Mouse (Mus musculus): ENCODE measurements around the gene Zfp511. TPM values are rescaled to one million over a fixed set of nuclear protein-coding genes. Genes with fewer than 3 reads are reported as not detected.

The Zfp511 gene
- total RNA-seq, 4 experiments from 2014 or later, result 19.6 to 28.2 (median 23.3) TPM

Small RNA genes within 50 kb of the gene (microRNA-seq; reads per million reads assigned to microRNA genes)
- gene Mir7062, result 2.0 to 3.4 reads per million in 2 experiments

Other genes starting within 250 kb of the Zfp511 start
- gene Adgra1, start 202.2 kb upstream of the Zfp511 start, total RNA-seq (2022), result 10 to 100 TPM; 47.0 to 62.4 (median 50.4) TPM
- 10 to 100 TPM; 77.0 to 82.3 (median 80.2) TPM for gene Kndc1, start 141.7 kb upstream of the Zfp511 start, total RNA-seq (2022)
- gene Utf1, start 92.6 kb upstream of the Zfp511 start, total RNA-seq (2022), result not detected
- 1 to 10 TPM; 1.1 to 1.7 (median 1.2) TPM for gene 6430531B16Rik, start 57.6 kb upstream of the Zfp511 start, total RNA-seq (2022)
- gene Adam8, start 43.8 kb upstream of the Zfp511 start, total RNA-seq (2022), result 1 to 10 TPM; 1.1 to 3.6 (median 1.9) TPM
- 10 to 100 TPM; 36.6 to 44.2 (median 42.8) TPM for gene Tubgcp2, start 278 bp downstream of the Zfp511 start, total RNA-seq (2022)
- gene Msx3, start 12.7 kb downstream of the Zfp511 start, total RNA-seq (2022), result under 1 TPM in 2 of 4 experiments, not detected in 2; 0.14 to 0.19 TPM
- 100 to 1,000 TPM; 184 to 218 (median 213) TPM for gene Caly, start 46.2 kb downstream of the Zfp511 start, total RNA-seq (2022)
- not detected for gene Prap1, start 57.0 kb downstream of the Zfp511 start, total RNA-seq (2022)
- gene Fuom, start 66.0 kb downstream of the Zfp511 start, total RNA-seq (2022), result 10 to 100 TPM; 45.1 to 51.0 (median 49.0) TPM
- 1 to 10 TPM; 6.7 to 7.9 (median 7.3) TPM for gene Paox, start 79.4 kb downstream of the Zfp511 start, total RNA-seq (2022)
- gene Echs1, start 80.1 kb downstream of the Zfp511 start, total RNA-seq (2022), result 10 to 100 TPM; 56.9 to 64.5 (median 59.3) TPM
- gene Mtg1, start 101.2 kb downstream of the Zfp511 start, total RNA-seq (2022), result 10 to 100 TPM; 22.1 to 31.4 (median 27.4) TPM
- gene Sprn, start 118.5 kb downstream of the Zfp511 start, total RNA-seq (2022), result 100 to 1,000 TPM; 121 to 142 (median 130) TPM
- gene Olfr522, start 128.4 kb downstream of the Zfp511 start, total RNA-seq (2022), result not detected
- under 1 TPM in 2 of 4 experiments, not detected in 2; 0.11 to 0.16 TPM for gene Olfr523, start 136.8 kb downstream of the Zfp511 start, total RNA-seq (2022)
- not detected for gene Olfr524, start 169.6 kb downstream of the Zfp511 start, total RNA-seq (2022)
- under 1 TPM in 1 of 4 experiments, not detected in 3; 0.09 TPM for gene Cd163l1, start 181.9 kb downstream of the Zfp511 start, total RNA-seq (2022)
- under 1 TPM in 2 of 4 experiments, not detected in 2; 0.17 to 0.32 TPM for gene 5830411N06Rik, start 210.9 kb downstream of the Zfp511 start, total RNA-seq (2022)